Mouse (Mus musculus) ovary, postnatal 36 days (tissue): ENCODE results near the gene Dnah9.

Experiments used
- DNase-seq: peaks from one replicate; pipeline ENCODE4 v3.0.0; 2022; ENCODE audit warnings: low spot score, mixed read lengths

Dnah9 gene

DNA sequence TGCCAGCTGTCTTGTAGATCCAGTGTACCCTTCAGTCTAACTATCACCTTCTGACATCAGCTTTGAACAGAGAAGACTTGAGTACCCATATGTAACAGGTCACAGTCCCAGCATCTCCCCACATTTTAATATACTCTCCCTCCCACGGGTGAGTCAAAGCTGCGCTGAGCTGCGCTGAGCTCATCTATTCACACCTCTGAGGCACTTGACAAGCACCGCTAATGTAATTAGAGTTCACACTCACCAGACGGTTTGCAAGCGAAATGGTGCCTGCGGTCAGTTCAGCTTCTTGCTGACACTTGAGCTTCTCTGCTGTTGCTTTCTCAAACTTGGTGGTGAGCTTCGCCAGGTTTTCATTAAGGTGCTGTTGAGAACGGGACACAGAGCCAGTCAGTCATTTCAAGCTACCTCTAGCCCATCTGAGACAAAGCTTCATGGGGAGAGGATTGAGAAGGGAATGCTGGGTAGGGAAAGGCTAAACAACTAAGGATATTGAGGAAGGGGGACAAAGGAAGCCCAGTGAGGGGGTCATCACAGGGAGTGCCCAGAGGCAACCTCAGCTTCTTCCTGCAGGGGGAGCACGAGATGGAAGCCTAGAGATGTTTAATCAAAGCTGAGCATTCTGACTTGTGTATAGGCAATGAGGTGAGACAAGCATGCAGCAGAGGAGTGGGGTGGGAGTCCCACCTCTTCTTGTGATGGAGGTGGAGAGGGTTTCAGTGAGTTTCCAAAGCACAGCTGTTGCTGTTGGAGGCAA lies 249.7 kb downstream of the Dnah9 start:
- no peak for DNase-seq

DNA sequence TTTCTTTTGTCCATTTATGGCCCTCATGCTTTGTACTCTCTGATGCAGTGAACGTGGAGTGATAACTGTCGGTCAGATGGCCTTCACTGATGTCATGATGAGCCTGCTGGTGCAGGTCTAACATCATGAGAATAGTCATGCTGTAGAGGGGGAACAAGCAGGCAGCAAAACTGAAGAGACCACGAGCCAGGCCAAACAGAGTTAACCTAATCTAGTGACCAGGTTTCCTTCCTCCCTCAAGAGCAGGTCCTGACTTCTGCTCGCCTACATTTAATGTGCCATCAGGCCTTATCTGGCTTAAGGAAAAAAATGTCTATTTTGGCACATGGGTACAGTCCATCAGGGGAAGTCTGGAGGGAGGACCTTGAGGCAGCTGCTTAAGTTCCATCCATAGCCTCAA lies 259.2 kb downstream of the Dnah9 start:
- no peak for DNase-seq

DNA sequence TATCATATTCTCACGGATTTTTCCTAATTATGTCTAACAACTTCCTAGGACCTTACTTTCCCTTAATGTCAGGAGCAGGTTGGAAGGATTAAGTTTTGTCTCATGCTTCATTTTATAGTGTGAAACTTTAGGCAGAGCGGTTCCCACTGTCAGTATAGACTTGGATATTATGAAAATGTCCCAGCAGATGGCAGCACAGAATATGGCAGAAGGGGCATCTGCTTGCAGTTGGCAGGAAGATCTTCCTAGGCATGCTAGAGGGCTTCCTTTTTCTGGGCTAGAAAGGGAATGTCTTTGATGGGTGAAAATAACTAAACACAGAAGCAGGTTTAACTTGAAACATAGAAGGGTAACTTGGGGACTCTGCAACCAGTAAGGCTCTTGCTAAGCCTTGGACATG lies 262.9 kb downstream of the Dnah9 start:
- DNase-seq, result no peak

DNA sequence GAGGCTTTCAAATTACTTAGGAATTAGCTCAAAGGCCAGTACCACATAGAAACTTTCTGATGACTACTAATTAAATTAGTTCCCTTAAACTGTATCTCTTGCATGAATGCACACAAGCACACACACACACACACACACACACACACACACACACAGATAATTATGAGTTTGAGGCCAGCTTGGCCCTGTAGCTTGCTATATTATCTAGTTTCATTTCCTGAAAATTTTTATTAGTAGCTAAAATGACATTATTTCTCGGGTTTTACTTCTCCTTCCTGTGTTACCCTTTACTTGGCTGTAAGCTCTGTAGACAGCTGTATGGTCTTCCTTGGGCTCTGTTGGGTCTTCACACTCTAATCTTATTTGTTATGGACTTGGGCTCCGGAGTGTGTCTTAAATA lies 264.4 kb downstream of the Dnah9 start:
- no peak for DNase-seq

DNA sequence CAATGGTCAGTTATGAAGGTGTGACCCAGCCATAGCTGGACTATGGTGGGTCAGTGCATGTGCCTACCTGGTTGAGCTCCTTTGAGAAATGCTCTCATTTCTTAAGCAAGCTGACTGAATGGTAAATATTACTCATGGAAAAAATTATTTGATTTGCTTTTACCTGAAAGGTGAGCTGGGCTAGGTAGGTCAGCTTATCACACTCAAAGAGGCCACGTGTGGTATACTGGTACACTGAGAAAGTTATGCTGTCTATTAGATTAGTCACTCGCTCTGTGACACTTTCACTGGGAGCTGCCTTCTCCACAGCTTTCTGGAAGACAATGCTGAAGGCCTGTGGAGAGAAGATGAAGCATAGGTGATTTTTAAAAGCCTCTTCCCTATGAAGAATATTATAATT lies 286.9 kb downstream of the Dnah9 start:
- DNase-seq, result no peak

DNA sequence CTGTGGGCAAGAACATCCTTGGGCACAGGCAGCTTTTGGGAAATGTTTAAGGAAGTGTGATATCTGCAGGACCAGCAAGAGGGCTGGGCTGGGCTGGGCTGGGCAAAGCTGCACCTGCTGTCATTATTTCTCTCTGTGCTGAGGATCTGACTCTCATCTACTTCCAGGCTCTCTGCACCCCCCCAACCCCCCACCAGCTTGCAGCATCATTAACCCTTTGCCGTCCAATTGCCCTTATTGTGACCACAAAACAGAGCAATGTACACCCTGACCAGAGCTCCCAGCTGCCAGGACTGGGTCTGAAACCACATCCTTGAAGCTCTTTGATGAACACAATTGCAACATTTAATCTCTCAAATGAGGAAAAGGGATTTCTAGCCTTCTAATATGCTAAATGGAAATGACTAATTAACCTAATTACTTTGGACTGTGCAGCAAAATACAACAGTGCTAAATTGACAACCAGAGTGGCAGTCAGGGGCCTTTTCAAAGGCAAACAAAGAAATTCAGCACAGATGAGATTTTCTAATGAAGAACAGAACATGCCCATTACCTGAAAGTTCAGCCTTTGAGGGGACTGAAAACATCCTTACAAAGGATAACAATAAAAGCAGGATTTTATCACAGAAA lies 291.1 kb downstream of the Dnah9 start:
- no peak for DNase-seq

DNA sequence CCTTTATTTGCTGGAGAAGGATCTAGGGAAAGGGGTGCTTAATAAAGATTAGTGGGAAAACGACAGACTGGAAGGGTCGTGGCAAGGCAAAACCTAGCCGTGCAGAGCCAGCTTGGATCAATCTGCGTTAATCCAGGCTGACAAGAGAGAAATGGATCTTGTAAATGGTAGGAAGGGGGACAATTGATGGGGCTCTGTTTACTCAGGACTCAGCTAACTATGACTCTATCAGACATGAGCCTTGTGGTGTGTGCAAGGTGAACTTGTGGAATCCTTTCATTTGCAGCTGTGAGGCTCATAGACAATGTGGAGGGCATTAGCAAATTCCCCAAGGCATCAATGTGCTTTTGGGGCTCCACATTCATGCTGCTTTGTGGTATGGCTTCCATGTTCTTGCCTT lies 306.9 kb downstream of the Dnah9 start:
- DNase-seq, result no peak

DNA sequence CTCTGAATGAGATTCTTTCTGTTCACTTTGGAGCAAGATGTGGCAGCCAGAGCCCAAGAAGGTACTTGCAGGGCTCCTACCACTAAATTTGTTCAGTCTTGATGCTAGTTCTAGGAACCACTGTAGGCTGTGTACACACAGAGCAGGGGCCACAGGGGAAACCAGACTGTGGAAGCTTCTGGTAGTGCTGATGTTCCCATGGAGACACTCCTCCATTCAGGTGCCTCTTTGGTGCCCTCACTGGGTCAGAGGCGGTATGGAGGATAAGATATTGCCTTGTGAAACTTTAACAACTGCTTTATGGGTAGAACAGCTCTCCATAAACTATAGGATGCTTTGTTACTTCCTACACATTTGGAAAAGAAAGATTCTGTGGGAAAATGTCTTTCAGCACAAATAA lies 316.3 kb downstream of the Dnah9 start:
- DNase-seq, result peak; percentile 16

DNA sequence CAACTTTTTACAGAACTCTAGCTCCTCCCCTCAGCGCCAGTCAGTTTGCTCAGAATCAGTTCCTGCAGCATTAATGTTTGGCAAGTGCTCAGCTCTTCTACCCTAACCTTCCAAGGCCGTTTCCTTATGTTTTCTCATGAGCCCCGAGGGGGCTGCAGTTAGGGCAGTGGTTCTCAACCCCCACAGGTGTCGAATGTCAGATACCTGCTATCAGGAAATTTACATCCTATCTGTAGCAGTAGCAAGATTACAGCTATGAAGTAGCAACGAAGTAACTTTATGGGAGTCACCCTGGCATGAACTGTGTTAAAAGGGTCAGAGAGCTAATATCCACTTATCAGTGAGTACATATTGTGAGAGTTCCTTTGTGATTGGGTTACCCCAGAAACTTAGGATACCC lies 321.9 kb downstream of the Dnah9 start:
- DNase-seq, result no peak

DNA sequence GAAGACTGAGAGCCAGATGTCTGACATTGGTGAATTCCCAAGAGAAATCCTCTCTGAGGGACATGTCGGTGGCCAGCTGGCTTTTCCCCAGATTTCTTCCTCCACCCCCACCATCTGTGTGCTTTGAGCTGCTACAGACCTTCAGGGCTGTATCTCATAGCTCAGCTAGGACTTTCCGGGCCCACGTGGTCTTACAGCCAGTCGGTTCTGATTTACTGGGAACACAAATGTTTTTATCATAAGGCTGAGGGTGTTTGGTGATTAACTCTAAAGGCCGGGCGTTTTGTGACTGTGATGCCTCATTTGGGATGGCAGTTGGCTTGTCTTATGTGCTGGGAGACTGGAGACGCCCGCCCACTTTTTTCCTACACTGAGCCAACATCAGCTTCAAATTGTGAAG lies 329.4 kb downstream of the Dnah9 start:
- peak; percentile 16 for DNase-seq

DNA sequence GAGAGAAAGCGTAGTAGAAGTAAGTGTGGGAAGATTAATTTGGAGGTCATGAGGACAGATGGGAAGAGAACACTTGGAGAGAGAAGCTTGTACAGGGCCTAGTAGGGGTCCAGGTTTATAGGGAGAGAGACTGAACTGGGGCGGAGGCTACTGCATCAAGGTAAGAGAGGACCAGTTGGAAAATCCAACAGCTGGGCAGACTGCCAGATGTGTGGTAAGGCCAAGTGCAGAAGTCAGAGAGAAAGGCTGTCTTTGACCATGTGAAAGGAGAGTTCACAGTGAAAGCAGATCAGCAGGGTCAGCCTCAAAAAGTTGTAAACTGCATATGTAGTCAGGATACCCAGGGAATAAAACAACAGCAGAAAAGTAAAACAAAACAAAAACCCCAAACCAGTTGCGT lies 343.8 kb downstream of the Dnah9 start:
- no peak for DNase-seq

DNA sequence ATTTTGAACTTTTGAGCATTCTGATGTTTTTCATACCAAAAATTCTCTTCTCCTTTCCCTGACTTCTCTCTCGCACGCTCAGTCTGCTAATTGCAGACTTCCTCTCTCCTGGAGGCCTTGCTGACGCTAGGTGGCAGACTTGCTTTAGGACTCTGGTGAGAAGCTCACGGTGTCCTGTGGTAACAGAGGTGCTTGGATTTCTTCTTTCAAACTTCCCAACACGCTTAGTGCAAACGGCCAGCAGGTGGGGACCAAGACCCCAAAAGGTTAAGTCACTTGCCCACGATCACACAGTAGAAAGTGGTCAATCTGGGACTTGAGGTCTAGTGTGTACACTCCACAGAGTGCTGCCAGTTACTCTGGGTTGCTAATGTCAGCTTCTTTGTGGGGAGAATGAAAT lies 347.5 kb downstream of the Dnah9 start:
- DNase-seq, result peak; percentile 66

DNA sequence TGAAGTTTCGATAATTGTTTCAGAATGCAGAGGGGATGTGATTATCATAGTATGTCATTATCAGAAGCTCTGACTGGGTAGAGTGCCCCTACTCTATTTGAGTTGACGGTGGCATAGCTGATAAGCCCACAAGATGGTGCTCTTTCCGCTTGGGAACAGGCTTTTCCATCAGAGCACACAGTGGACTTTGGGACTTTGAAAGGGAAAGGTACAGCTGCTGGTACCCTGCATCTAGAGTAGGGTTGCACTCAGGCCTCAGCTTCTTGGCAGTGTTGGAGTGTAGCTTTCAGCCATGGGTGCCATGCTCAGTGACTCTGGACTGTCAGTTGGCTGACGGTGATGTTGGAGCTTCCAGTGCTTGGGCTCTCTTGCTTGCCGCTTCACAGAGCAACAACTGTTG lies 348.1 kb downstream of the Dnah9 start:
- DNase-seq, result no peak

DNA sequence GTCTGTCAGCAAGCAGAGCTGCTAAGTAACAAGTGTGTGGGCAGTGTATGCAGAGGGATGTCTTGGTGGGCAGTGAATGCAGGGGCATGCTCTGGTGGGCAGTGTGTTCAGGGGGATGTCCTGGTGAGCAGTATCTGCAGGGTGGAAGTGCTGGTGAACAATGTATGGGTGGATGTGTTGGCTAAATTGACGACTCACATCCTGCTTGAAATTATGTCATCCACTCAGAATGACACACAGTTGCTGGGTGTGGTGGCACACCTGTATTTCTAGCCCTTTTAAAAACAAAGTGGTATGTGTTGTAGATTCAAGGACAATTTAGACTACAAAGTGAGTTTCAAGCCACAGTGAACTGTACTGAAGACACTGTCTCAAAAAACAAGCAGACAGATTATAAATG lies 350.2 kb downstream of the Dnah9 start:
- no peak for DNase-seq

DNA sequence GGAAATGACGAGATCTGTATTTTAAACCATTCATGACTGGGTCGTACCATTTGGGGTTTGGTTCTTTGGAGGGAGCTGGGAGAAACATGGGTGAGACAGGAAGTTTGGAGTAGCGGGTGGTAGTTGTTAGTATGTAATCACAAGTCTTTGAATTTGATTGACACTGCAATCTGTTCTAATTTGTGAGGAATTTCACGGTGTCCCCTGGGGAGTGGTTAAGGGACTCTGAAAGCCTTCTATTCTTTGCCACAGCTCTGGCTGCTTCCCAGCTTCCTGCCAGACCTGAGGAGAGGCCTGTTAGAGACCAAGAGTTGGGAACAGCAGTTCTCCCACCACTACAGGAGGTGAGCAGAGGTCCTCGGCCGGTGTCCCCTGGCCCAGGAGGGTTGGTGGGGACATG lies 352.1 kb downstream of the Dnah9 start:
- DNase-seq, result no peak

DNA sequence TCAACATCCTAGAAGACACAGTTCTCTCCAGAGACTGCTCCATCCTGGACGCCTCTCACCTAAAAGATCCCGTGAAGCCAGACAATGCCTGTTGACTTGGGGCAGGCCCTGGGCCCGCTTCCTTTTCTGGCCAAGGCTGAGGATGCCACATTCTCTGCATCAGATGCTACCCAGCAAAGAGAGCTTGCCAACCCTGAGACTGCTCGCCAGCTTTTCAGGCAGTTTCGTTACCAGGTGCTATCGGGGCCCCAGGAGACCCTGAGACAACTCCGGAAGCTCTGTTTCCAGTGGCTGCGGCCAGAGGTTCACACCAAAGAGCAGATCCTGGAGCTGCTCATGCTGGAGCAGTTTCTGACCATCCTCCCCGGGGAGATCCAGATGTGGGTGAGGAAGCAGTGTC lies 354.0 kb downstream of the Dnah9 start:
- no peak for DNase-seq

DNA sequence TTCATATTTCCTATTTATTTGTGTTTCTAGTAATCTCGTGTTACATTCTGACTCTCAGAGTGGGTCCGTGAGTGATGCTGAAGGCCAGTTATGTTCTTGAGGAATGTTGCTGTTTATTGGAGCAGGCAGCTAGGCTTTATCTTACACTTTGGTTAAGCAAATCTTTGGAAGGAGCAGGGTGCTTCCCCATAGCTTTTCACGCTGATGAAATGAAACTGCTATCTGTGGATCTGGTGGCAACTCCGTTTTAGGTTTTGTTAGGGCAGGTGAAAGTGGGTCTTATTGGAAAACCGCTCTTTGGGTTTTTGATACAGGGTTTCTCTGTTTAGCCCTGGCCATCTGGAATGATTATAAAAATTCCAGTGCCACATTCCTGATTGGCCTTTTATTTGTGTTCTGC lies 356.3 kb downstream of the Dnah9 start:
- no peak for DNase-seq

DNA sequence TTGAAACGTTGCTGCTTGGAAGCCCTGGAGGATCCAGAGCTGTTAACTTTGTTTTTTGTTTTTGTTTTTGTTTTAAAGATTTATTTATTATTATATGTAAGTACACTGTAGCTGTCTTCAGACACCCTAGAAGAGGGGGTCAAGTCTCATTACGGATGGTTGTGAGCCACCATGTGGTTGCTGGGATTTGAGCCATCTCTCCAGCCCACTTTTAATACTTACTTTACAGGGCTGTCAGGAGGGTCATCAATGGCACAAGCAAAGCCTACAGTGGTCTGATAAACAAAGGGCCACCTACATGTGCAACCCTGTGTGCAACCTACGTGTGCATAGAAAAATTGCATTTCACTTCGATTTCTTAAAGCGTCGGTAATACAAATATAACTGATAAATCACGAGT lies 360.8 kb downstream of the Dnah9 start:
- no peak for DNase-seq

DNA sequence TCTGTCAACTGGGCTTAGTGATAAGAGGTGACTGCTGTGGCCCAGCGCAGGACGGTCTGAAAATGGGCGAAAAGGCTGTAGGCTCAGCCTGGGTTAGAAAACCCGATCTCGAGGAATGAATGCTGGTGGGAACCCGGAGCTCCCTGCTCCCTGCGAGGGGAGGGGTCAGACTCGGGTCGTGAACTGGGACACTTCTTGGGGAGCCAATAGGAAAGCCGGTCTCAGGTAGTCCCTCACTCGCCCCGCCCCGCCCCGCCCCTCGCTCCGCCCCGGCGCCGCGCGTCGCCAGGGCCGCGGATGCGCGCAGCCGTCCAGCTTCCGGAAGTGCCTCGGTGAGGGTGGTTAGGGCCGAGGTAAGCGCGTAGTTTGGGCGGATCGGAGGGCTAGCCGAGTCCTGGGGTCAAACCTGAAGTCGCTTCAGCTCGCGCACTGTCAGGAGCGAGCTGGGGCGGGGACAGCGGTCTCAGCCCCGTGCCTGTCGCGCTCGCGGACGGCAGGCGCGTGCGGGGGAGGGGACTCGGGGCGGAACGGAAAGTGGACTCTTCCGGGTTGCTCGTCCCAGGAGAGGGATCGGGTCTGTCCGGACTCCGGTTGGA lies 361.3 kb downstream of the Dnah9 start, which contains the start of gene Zkscan6:
Gene Zkscan6 (plus strand): TSS at position 267 of the 596 bp plus-strand sequence.
- peak; percentile 83 for DNase-seq

DNA sequence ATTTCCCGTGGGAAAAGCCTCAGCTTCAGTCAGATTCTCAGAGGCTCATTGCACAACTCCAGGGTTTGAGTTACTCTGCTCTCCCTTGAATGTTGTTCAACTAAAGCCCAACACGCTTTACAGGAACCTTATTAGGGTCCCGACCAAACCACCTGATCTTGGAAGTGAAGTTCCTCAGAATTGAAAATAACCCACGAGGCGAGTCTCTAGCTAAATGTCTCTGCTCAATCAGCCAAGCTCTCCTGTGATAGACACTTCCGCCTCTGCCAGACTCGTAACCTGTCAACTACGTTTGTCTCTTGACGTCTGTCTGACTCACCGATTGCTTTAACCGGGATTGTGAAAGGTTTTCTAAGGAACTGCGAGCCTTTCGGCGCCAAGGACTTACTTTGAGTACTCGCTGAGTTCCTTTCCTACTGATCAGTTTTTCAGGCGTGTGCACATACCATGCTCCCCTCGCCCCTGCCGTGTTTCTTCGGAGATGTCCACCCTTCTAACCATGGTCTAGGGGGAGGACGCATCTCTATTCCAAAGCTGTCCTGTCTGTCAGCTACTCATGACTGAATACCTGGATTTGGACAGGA lies 361.9 kb downstream of the Dnah9 start:
- no peak for DNase-seq

DNA sequence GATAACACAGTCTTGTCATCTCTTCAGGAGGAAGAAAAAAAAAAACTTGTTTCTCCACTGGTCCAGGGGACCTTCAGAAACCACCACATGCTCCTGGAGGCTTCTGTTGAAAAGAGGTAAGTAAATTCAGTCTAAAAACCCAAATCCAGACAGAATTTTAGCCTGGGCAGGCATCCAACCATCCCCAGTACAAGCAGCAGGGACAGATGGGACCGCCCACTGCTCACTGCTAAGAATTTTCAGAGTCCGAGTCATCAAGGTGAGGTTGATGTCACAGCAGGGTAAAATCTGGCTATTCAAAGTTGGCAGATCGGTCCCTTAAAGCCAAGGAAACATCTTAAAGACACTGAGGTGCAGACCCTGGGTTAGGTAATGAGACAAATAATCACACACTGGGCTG lies 366.5 kb downstream of the Dnah9 start:
- DNase-seq, result no peak

DNA sequence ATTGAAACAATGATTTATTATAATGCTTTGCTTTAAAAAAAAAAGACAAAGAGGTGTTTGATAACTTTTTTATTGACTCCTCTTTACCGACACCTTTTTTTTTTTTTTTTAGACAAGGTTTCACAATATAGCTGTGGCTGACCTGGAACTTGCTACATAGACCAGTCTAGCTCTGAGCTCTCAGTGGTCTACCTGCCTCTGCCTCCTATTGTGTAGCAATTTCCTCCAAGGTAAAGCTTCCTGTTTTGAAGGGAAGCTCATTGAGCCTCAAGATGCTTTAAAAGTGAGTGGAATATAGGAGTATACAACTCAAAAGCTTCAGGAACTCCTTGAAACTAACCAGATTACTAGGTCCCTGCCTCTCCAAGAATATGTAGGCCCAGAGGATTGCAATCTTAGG lies 372.5 kb downstream of the Dnah9 start:
- DNase-seq, result no peak
